8 mouse cellular contexts compared by ENCODE assay signal in the genomic region with DNA sequence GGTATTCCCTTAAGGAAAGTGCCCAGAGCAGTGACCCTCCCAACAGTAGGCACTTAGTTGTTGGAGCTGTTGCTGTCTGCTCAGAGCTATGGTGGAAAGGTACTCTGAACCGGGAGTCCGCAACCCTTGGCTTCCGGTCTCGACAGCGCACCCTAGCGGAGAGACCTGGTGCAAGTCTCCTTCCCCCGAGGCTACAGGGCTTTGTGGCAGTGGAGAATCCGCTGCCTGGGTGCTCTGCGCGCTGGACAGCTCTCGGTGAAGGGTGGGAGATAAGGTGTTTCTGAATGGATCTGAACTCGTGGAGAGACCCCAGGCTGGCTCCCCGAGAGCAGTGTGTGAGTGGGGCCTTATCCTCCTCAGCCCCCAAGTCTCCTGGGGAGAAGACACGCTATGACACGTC. TPM values are rescaled to one million over a fixed set of nuclear protein-coding genes. Genes with fewer than 3 reads are reported as not detected.
DNase-seq lines count a peak whose midpoint lies in the region; ATAC-seq and TF ChIP-seq lines count a peak whose summit lies in the region.

No protein-coding gene starts in this region.

- 0 out of 2 replicates have a peak, but pooled peaks have one; percentile 8 for ATAC-seq in midbrain, postnatal 0 days (ENCODE audit: low FRiP score)

- H3K4me3 ChIP-seq in bone marrow, adult 2 months (replicated peaks; ENCODE audit: control insufficient read depth, low read depth, low read length): peak overlapping the region; percentile 45
- H3K4me3 ChIP-seq in embryonic fibroblast, embryonic 13.5 days (ENCODE audit: insufficient read depth, low read length): no peak overlapping the region
- H3K4me3 ChIP-seq in heart, embryonic 10.5 days: peak overlapping the region; percentile 58
- H3K4me3 ChIP-seq in midbrain, postnatal 0 days (ENCODE audit: low read depth, low read length): peak overlapping the region; percentile 22; the same call in 1 of the 2 replicates

- peak; percentile 96 for TF ChIP-seq CTCF in bone marrow, adult 2 months (IDR thresholded peaks at IDR 0.05; ENCODE audit: control insufficient read depth, insufficient read depth, low read length)
- TF ChIP-seq CTCF in embryonic fibroblast, embryonic 13.5 days (IDR thresholded peaks at IDR 0.05; ENCODE audit: borderline replicate concordance, insufficient read depth, low read length): peak; percentile 64; the same call in 1 of the 2 replicates
- peak; percentile 77 for TF ChIP-seq CTCF in midbrain, postnatal 0 days (IDR thresholded peaks at IDR 0.05)

- no peak overlapping the region for H3K9ac ChIP-seq in midbrain, postnatal 0 days (replicated peaks; ENCODE audit: low read length, poor library complexity, severe bottlenecking)

- 16% methylated on average over 15 of the region's 15 CpGs for WGBS in bone marrow, adult 2 months
- WGBS in heart, embryonic 10.5 days: 2% methylated on average over 15 of the region's 15 CpGs
- 5% methylated on average over 15 of the region's 15 CpGs for WGBS in midbrain, postnatal 0 days

- H3K4me2 ChIP-seq in midbrain, postnatal 0 days (ENCODE audit: low read depth, low read length, poor library complexity, severe bottlenecking): peak overlapping the region; percentile 46

- peaks cover 14% of the 10 kb centered on the region for H3K4me1 ChIP-seq in bone marrow, adult 2 months (ENCODE audit: control insufficient read depth, insufficient read depth, low read length)
- H3K4me1 ChIP-seq in embryonic fibroblast, embryonic 13.5 days (ENCODE audit: control insufficient read depth, insufficient read depth, low read length): peaks cover 11% of the 10 kb centered on the region; the same call in 1 of the 2 replicates
- H3K4me1 ChIP-seq in heart, embryonic 10.5 days: peaks cover 57% of the 10 kb centered on the region
- H3K4me1 ChIP-seq in midbrain, postnatal 0 days (ENCODE audit: insufficient read depth, low read length): no peaks in the 10 kb centered on the region; the same call in 1 of the 2 replicates

- no peaks in the 10 kb centered on the region for H3K27me3 ChIP-seq in heart, embryonic 10.5 days (ENCODE audit: insufficient read depth, poor library complexity, severe bottlenecking)
- no peaks in the 10 kb centered on the region for H3K27me3 ChIP-seq in midbrain, postnatal 0 days (ENCODE audit: insufficient read depth, low read length)

- TF ChIP-seq POLR2A in bone marrow, adult 2 months (IDR thresholded peaks at IDR 0.05; ENCODE audit: borderline replicate concordance, control insufficient read depth, low read depth, low read length): peak; percentile 38; the same call in 1 of the 2 replicates
- TF ChIP-seq POLR2A in embryonic fibroblast, embryonic 13.5 days (IDR thresholded peaks at IDR 0.05; ENCODE audit: low read depth, low read length): no peak

- DNase-seq in A20 (ENCODE audit: low read depth, low spot score): peak; percentile 93
- peak; percentile 94 for DNase-seq in heart, embryonic 10.5 days (ENCODE audit: low spot score)
- peak; percentile 93 for DNase-seq in kidney, adult 9 months
- peak; percentile 93 for DNase-seq in liver
- peak; percentile 74 for DNase-seq in midbrain, postnatal 0 days (ENCODE audit: low spot score)
- DNase-seq in spleen, postnatal 14 days (ENCODE audit: low spot score in 2 of 2): peak; percentile 92 to 95

- peak overlapping the region; percentile 78 for H3K27ac ChIP-seq in bone marrow, adult 2 months (ENCODE audit: control insufficient read depth, insufficient read depth, low read depth, low read length, poor library complexity)
- H3K27ac ChIP-seq in embryonic fibroblast, embryonic 13.5 days (ENCODE audit: insufficient read depth, low read length): peak overlapping the region; percentile 5; the same call in 1 of the 2 replicates
- peak overlapping the region; percentile 83 for H3K27ac ChIP-seq in heart, embryonic 10.5 days
- no peak overlapping the region for H3K27ac ChIP-seq in midbrain, postnatal 0 days (ENCODE audit: low read depth, low read length)

- no peaks in the 10 kb centered on the region for H3K9me3 ChIP-seq in heart, embryonic 10.5 days
- no peaks in the 10 kb centered on the region for H3K9me3 ChIP-seq in midbrain, postnatal 0 days (ENCODE audit: low read length)

- peaks cover 12% of the 10 kb centered on the region; the same call in 1 of the 2 replicates for H3K36me3 ChIP-seq in heart, embryonic 10.5 days
- H3K36me3 ChIP-seq in midbrain, postnatal 0 days (ENCODE audit: insufficient read depth, low read length): no peaks in the 10 kb centered on the region

RNA-seq across cellular contexts. Expression of a gene that starts 7.8 kb away (rescaled TPM):
- polyA plus RNA-seq in bone marrow, adult 2 months (2011; ENCODE audit: insufficient read depth, insufficient read length, low replicate concordance, missing spikeins): 146 and 157 TPM in 2 replicates
- polyA plus RNA-seq in embryonic fibroblast, embryonic 13.5 days (2011; ENCODE audit: insufficient read length, low read depth, missing spikeins): 0.78 and 1.1 TPM in 2 replicates
- polyA plus RNA-seq in heart, embryonic 10.5 days (2016; fragmentation: Nextera tagmentation; extraction: Ambion mirVana): 6.3 and 6.6 TPM in 2 replicates
- 1.1 and 2.0 TPM in 2 replicates for total RNA-seq in midbrain, postnatal 0 days (2014; rRNA removed)
- 0.46 and 0.50 TPM in 2 replicates for polyA plus RNA-seq in midbrain, postnatal 0 days (2015; fragmentation: Nextera tagmentation; extraction: Ambion mirVana)

RNA-seq across cellular contexts. Expression of a gene that starts 26.2 kb away (rescaled TPM):
- polyA plus RNA-seq in bone marrow, adult 2 months (2011; ENCODE audit: insufficient read depth, insufficient read length, low replicate concordance, missing spikeins): 0.23 and 0.60 TPM in 2 replicates
- 7.0 and 8.5 TPM in 2 replicates for polyA plus RNA-seq in embryonic fibroblast, embryonic 13.5 days (2011; ENCODE audit: insufficient read length, low read depth, missing spikeins)
- 3.4 and 3.7 TPM in 2 replicates for polyA plus RNA-seq in heart, embryonic 10.5 days (2016; fragmentation: Nextera tagmentation; extraction: Ambion mirVana)
- total RNA-seq in midbrain, postnatal 0 days (2014; rRNA removed): 5.9 and 7.6 TPM in 2 replicates
- polyA plus RNA-seq in midbrain, postnatal 0 days (2015; fragmentation: Nextera tagmentation; extraction: Ambion mirVana): 3.7 and 4.1 TPM in 2 replicates

RNA-seq across cellular contexts. Expression of a gene that starts 36.7 kb away (rescaled TPM):
- polyA plus RNA-seq in bone marrow, adult 2 months (2011; ENCODE audit: insufficient read depth, insufficient read length, low replicate concordance, missing spikeins): 14.5 and 33.8 TPM in 2 replicates
- polyA plus RNA-seq in embryonic fibroblast, embryonic 13.5 days (2011; ENCODE audit: insufficient read length, low read depth, missing spikeins): 201 and 239 TPM in 2 replicates
- polyA plus RNA-seq in heart, embryonic 10.5 days (2016; fragmentation: Nextera tagmentation; extraction: Ambion mirVana): 324 and 492 TPM in 2 replicates
- 121 and 208 TPM in 2 replicates for total RNA-seq in midbrain, postnatal 0 days (2014; rRNA removed)
- polyA plus RNA-seq in midbrain, postnatal 0 days (2015; fragmentation: Nextera tagmentation; extraction: Ambion mirVana): 148 and 156 TPM in 2 replicates

Comparison
In these comparisons a context has a peak if more than half of its experiments do, and no peak if none do; other contexts are left out.
1. RNA of a gene that starts 7.8 kb away (polyA plus RNA-seq): 146 to 157 TPM in bone marrow, adult 2 months; 6.3 to 6.6 TPM in heart, embryonic 10.5 days, 0.78 to 1.1 TPM in embryonic fibroblast, embryonic 13.5 days and 0.46 to 0.50 TPM in midbrain, postnatal 0 days; every median in the first group is over 10 times any median in the second.
2. Peak in every context shown above with its lines, with median percentiles within 50 percentile points of each other: DNase-seq and CTCF ChIP-seq.